Mouse (Mus musculus) C3H10T1/2 (cell line): Measurements from ENCODE around the gene Rnpep. TPM values are rescaled to one million over a fixed set of nuclear protein-coding genes. Genes with fewer than 3 reads are reported as not detected.

Source experiments
- polyA plus RNA-seq, 2 experiments: library from polyadenylated mRNA; unstranded; fragments of >200 nt; fragmentation: generic; extraction: Trizol; gene quantifications; one replicate each; pipeline ENCODE4 v1.2.1; 2012; ENCODE audit warnings: missing spikeins in 2 of 2

The Rnpep gene
- polyA plus RNA-seq = 10 to 100 TPM; 42.3 to 67.9 TPM

DNA sequence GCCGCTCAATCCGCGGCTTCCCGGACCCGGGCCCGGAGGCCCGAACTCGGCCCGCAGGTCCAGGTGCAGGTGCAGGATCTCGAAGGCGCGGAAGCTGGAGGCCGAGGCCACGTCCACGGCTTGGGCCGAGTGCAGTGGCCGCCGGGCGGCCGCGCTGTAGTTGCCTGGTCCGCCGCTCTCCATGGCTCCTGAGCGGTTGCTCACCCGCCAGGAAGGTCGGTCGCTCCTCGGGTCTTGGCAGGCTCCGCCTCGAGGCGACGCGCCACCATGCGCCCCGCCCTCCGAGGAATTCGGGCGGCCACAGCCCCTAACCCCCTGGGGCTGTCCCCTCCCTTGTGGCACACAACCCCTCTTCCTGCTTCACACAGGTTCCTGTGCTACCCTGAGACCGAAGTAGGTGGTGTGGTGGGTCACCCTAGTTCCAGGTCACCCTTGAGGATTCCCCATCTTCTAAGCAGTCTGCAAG is at the start of gene Rnpep:
TSS of gene Rnpep (minus strand) at position 259 of the 466 bp plus-strand sequence.

DNA sequence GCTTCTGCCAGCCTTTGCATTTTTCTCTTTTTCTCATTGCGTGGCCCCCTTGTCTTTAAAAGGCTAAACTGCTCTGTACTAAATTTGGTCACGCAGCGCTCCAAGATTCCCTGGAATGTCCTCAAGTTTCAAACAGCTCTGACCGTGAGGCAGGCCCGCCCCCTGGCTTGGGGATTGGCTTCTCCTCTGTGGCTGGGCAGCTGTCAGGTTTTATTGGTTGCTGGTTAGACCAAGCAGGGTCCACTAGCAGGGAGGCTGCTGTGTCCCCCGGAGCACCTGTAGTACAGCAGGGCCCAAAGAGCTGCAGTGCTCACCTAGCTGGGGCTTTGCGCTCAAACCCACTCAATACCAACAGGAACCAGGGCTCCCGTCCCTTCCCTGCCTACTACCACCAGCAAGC is 40.7 kb upstream of the Rnpep start, which contains the start of gene Lmod1:
TSS of gene Lmod1 (plus strand) at position 237 of the 400 bp plus-strand sequence.

DNA sequence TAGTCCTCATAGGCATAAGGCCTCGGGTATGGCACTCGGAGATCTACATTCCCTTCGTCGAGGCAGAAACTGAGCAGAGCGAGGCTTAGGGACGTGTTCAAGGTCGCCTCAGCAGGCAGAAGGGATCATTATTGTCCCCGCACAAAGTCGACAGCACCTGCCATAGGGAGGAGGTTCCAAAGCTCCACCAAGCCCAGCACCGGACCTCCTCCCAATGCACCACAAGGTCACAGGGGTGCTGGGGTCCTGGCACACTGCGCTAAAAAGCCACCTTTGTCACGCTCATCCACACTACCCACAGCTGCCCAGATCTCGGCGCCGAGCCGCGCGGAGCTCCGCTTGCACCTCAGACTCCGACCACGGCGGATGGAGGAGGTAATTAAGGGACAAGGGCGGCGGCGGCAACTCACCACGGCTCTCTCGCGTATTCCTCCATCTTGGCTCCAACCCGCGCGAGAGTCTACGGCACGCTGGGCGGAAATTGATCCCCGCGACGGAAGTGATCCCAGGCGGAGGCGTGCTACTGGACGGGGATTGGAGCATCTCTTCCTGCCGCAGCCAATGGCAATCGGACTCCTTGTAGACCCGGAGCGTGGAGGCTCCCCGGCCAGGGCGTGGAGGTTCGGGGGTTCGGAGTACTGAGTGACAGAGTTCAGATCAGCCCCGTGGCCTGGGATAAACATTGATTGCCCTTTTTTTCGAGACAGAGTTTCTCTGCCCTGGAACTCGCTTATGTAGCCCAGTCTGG is 29.6 kb upstream of the Rnpep start, which contains the start of gene Timm17a:
TSS of gene Timm17a (minus strand) at position 495 of the 748 bp plus-strand sequence.

DNA sequence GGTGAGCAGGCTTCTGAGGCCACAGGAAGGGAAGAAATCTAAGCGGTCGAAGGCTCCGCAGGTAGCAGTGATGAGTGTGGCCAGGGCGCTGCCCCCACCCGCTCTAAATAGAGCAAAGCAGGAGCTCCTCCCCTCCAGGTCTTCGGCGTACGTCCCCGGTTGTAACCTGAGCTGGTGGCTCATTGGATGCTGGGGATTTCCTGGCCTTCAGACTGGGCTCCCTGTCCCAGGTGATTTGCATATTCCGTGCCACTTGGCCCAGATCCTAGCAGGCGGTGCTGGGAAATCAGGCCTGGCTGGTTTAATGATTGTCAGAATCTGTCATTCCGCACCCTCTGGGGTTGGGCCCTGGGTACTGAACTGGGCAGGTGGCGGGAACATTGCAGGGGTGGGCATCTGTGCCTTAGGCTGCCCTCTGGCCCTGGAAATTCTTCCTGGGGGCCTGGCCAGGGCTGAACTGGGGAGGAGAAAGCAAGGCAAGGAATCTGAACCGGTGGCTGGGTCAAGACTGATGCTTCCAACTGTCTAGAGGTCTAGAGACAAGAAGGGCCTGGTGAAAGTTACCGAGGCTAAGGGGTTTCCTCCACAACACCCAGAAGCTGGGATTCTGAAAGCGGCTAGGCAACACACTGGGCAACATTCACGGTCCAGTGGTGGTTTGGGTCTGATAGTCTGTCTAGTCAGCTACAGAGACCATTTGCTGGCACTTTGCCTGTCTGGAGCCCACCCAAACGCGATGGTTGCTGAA is 25.3 kb downstream of the Rnpep start, which contains the start of gene Elf3:
TSS of gene Elf3 (minus strand) at position 189 of the 748 bp plus-strand sequence.

Other genes starting within 250 kb of the Rnpep start
- gene Lgr6, start 178.8 kb downstream of the Rnpep start, polyA plus RNA-seq = 1 to 10 TPM in 1 of 2 experiments, under 1 TPM in 1; 0.08 to 3.7 TPM
- under 1 TPM; 0.02 to 0.05 TPM for gene Ptpn7, start 151.4 kb downstream of the Rnpep start, polyA plus RNA-seq
- gene Arl8a, start 137.3 kb downstream of the Rnpep start, polyA plus RNA-seq = 10 to 100 TPM; 18.0 to 55.7 TPM
- under 1 TPM in 1 of 2 experiments, not detected in 1; 0.05 TPM for gene Gpr37l1, start 116.4 kb downstream of the Rnpep start, polyA plus RNA-seq
- under 1 TPM; 0.02 to 0.06 TPM for gene Elf3, start 25.5 kb downstream of the Rnpep start, polyA plus RNA-seq
- gene Timm17a, start 29.7 kb upstream of the Rnpep start, polyA plus RNA-seq = 10 to 100 TPM; 82.4 to 84.5 TPM
- gene Lmod1, start 40.7 kb upstream of the Rnpep start, polyA plus RNA-seq = 1 to 10 TPM in 1 of 2 experiments, under 1 TPM in 1; 0.20 to 7.0 TPM
- 100 to 1,000 TPM in 1 of 2 experiments, 10 to 100 TPM in 1; 91.5 to 164 TPM for gene Shisa4, start 91.2 kb upstream of the Rnpep start, polyA plus RNA-seq
- 10 to 100 TPM; 13.7 to 39.5 TPM for gene Ipo9, start 146.4 kb upstream of the Rnpep start, polyA plus RNA-seq